ENCODE assay signal across 8 mouse cellular contexts in genomic region chr6:50354688-50355660, GRCm38 (mm10).
DNase-seq lines count a peak whose midpoint lies in the region; ATAC-seq and TF ChIP-seq lines count a peak whose summit lies in the region.

No protein-coding gene starts in this region.

- TF ChIP-seq POLR2A in kidney, adult 2 months (IDR thresholded peaks at IDR 0.05; ENCODE audit: low read depth, low read length): no peak

- no peak overlapping the region for H3K4me2 ChIP-seq in hindbrain, embryonic 16.5 days (ENCODE audit: low read length)
- H3K4me2 ChIP-seq in hindbrain, embryonic 13.5 days: no peak overlapping the region
- peak overlapping the region; percentile 6; the same call in 1 of the 2 replicates for H3K4me2 ChIP-seq in forebrain, embryonic 12.5 days

- TF ChIP-seq CTCF in kidney, adult 2 months (conservative IDR thresholded peaks at IDR 0.05; ENCODE audit: insufficient read depth, insufficient read length, low read depth, low read length): no peak

- no peaks in the 10 kb centered on the region for H3K36me3 ChIP-seq in hindbrain, embryonic 16.5 days (ENCODE audit: control insufficient read depth, insufficient read depth, low read length)
- no peaks in the 10 kb centered on the region for H3K36me3 ChIP-seq in hindbrain, embryonic 13.5 days
- no peaks in the 10 kb centered on the region for H3K36me3 ChIP-seq in forebrain, embryonic 12.5 days (replicated peaks)
- peaks cover 4% of the 10 kb centered on the region; the same call in 1 of the 2 replicates for H3K36me3 ChIP-seq in kidney, adult 2 months (ENCODE audit: control insufficient read depth, insufficient read depth, low read length)

- no peak overlapping the region for H3K27ac ChIP-seq in hindbrain, embryonic 16.5 days (ENCODE audit: low read depth, low read length)
- H3K27ac ChIP-seq in hindbrain, embryonic 13.5 days: no peak overlapping the region
- H3K27ac ChIP-seq in forebrain, embryonic 12.5 days: no peak overlapping the region
- peak overlapping the region; percentile 45 for H3K27ac ChIP-seq in kidney, adult 2 months (ENCODE audit: insufficient read depth, low read depth, low read length)

- no peak overlapping the region for H3K4me3 ChIP-seq in hindbrain, embryonic 16.5 days (ENCODE audit: low read length)
- no peak overlapping the region for H3K4me3 ChIP-seq in hindbrain, embryonic 13.5 days
- no peak overlapping the region for H3K4me3 ChIP-seq in forebrain, embryonic 12.5 days (replicated peaks)
- H3K4me3 ChIP-seq in kidney, adult 2 months (ENCODE audit: insufficient read depth, low read depth, low read length): no peak overlapping the region

- H3K9ac ChIP-seq in hindbrain, embryonic 16.5 days (ENCODE audit: low read depth, low read length): peak overlapping the region; percentile 3; the same call in 1 of the 2 replicates
- H3K9ac ChIP-seq in hindbrain, embryonic 13.5 days: no peak overlapping the region
- no peak overlapping the region for H3K9ac ChIP-seq in forebrain, embryonic 12.5 days

- intact Hi-C loops in left cerebral cortex, postnatal 4 days (cut with DNase I): no loop called here

- 55% methylated on average over 20 of the region's 20 CpGs for WGBS in hindbrain, embryonic 16.5 days
- WGBS in hindbrain, embryonic 13.5 days: 58% methylated on average over 20 of the region's 20 CpGs
- WGBS in forebrain, embryonic 12.5 days: 35% methylated on average over 20 of the region's 20 CpGs
- 44% methylated on average over 20 of the region's 20 CpGs for WGBS in kidney, adult 2 months

- H3K4me1 ChIP-seq in hindbrain, embryonic 16.5 days (ENCODE audit: control insufficient read depth, insufficient read depth, low read depth, low read length): peaks cover 22% of the 10 kb centered on the region
- peaks cover 37% of the 10 kb centered on the region for H3K4me1 ChIP-seq in hindbrain, embryonic 13.5 days (replicated peaks)
- H3K4me1 ChIP-seq in forebrain, embryonic 12.5 days: peaks cover 33% of the 10 kb centered on the region
- H3K4me1 ChIP-seq in kidney, adult 2 months (ENCODE audit: control insufficient read depth, insufficient read depth, low read length): peaks cover 44% of the 10 kb centered on the region

- no peak for ATAC-seq in hindbrain, embryonic 16.5 days
- ATAC-seq in hindbrain, embryonic 13.5 days (ENCODE audit: low FRiP score): no peak
- ATAC-seq in forebrain, embryonic 12.5 days (ENCODE audit: low FRiP score): no peak

- no peaks in the 10 kb centered on the region for H3K9me3 ChIP-seq in hindbrain, embryonic 16.5 days (ENCODE audit: control insufficient read depth, low read length)
- no peaks in the 10 kb centered on the region for H3K9me3 ChIP-seq in hindbrain, embryonic 13.5 days
- H3K9me3 ChIP-seq in forebrain, embryonic 12.5 days: no peaks in the 10 kb centered on the region

- DNase-seq in kidney, adult 2 months: peak; percentile 59
- peak; percentile 29 for DNase-seq in lung, postnatal 25 days (ENCODE audit: low spot score)
- DNase-seq in cerebellum, postnatal 14 days: no peak
- DNase-seq in left cerebral cortex, postnatal 4 days: no peak
- DNase-seq in frontal cortex, postnatal 14 days (ENCODE audit: low spot score in 2 of 2): no peak

- no peaks in the 10 kb centered on the region for H3K27me3 ChIP-seq in hindbrain, embryonic 16.5 days (replicated peaks; ENCODE audit: control insufficient read depth, insufficient read depth, low read length)
- H3K27me3 ChIP-seq in hindbrain, embryonic 13.5 days: no peaks in the 10 kb centered on the region
- no peaks in the 10 kb centered on the region for H3K27me3 ChIP-seq in forebrain, embryonic 12.5 days
- no peaks in the 10 kb centered on the region for H3K27me3 ChIP-seq in kidney, adult 2 months (replicated peaks; ENCODE audit: control insufficient read depth, insufficient read depth, low read length)

Comparison
In these comparisons a context has a peak if more than half of its experiments do, and no peak if none do; other contexts are left out.
1. DNase-seq: peak in kidney, adult 2 months (single experiment) and lung, postnatal 25 days (single experiment); none in cerebellum, postnatal 14 days (0 of 2), left cerebral cortex, postnatal 4 days (single experiment) and frontal cortex, postnatal 14 days (0 of 2).